Comparison of ENCODE assay signal across 21 mouse cellular contexts in genomic region chr8:70679404-70679803, GRCm38 (mm10). TPM values are rescaled to one million over a fixed set of nuclear protein-coding genes. Genes with fewer than 3 reads are reported as not detected.
A peak's percentile ranks its signal among the peaks of the same experiment; 100 is the strongest.
DNase-seq lines count a peak whose midpoint lies in the region; ATAC-seq lines count a peak whose summit lies in the region.
"Had no signal": no experiment of that assay in that cellular context is flagged by ENCODE, and none has a peak within 500 bp of the region (broad histone marks: within the 10 kb centered on the region; RNA-seq: fewer than 3 reads in every experiment).

No protein-coding gene starts in this region.

- peaks cover 23% of the 10 kb centered on the region for H3K4me1 ChIP-seq in heart, embryonic 11.5 days (ENCODE audit: control insufficient read depth, insufficient read depth, low read length)
- peaks cover 83% of the 10 kb centered on the region for H3K4me1 ChIP-seq in liver, embryonic 13.5 days (replicated peaks)

- 92% methylated on average over 4 of the region's 4 CpGs for WGBS in heart, embryonic 11.5 days (ENCODE audit: insufficient replicate concordance)
- 76% methylated on average over 4 of the region's 4 CpGs for WGBS in liver, embryonic 13.5 days (ENCODE audit: insufficient replicate concordance)

- H3K4me2 ChIP-seq in heart, embryonic 11.5 days = no peak overlapping the region
- no peak overlapping the region for H3K4me2 ChIP-seq in liver, embryonic 13.5 days
- H3K4me2 ChIP-seq: embryonic facial prominence, embryonic 13.5 days; limb, embryonic 13.5 days; midbrain, embryonic 11.5 days had no signal

- H3K4me3 ChIP-seq in heart, embryonic 11.5 days (ENCODE audit: low read depth, low read length) = no peak overlapping the region
- H3K4me3 ChIP-seq in liver, embryonic 13.5 days (replicated peaks) = no peak overlapping the region
- H3K4me3 ChIP-seq: embryonic facial prominence, embryonic 13.5 days; forebrain, embryonic 10.5 days; hindbrain, embryonic 10.5 days; limb, embryonic 13.5 days had no signal

- no peaks in the 10 kb centered on the region for H3K27me3 ChIP-seq in heart, embryonic 11.5 days (ENCODE audit: control insufficient read depth, insufficient read depth, low read length)
- peaks cover 6% of the 10 kb centered on the region; the same call in 1 of the 2 replicates for H3K27me3 ChIP-seq in liver, embryonic 13.5 days
- H3K27me3 ChIP-seq: embryonic facial prominence, embryonic 13.5 days; limb, embryonic 13.5 days had no signal

- ATAC-seq in heart, embryonic 11.5 days (replicated peaks; ENCODE audit: insufficient number of reproducible peaks, low FRiP score, low TSS enrichment) = no peak
- ATAC-seq in liver, embryonic 13.5 days (ENCODE audit: low read depth) = no peak

- no peak overlapping the region for H3K27ac ChIP-seq in heart, embryonic 11.5 days (ENCODE audit: low read depth, low read length)
- H3K27ac ChIP-seq in liver, embryonic 13.5 days = peak overlapping the region; percentile 35; the same call in 1 of the 2 replicates
- H3K27ac ChIP-seq: embryonic facial prominence, embryonic 13.5 days; forebrain, embryonic 10.5 days; limb, embryonic 13.5 days had no signal

- peaks cover 12% of the 10 kb centered on the region for H3K36me3 ChIP-seq in heart, embryonic 11.5 days (ENCODE audit: control insufficient read depth, insufficient read depth, low read length)
- H3K36me3 ChIP-seq in liver, embryonic 13.5 days = peaks cover 44% of the 10 kb centered on the region

- no peak for DNase-seq in heart, adult 18-20 months
- DNase-seq in 3134 (ENCODE audit: extremely low read depth, insufficient read length, low spot score) (peak; percentile 42), NIH3T3 (ENCODE audit: low read depth) (peak; percentile 43)
- no peak for DNase-seq in liver, embryonic 13.5 days
- no peak for DNase-seq in right cerebral cortex, postnatal 14 days
- DNase-seq in thymus, postnatal 10 days (ENCODE audit: low spot score in 2 of 2) = no peak
- no peak for DNase-seq in frontal cortex, adult 2 months (ENCODE audit: extremely low spot score in 1 of 2, low spot score in 1 of 2)
- DNase-seq: adrenal gland, postnatal 14 days; cerebellum, adult 8-10 months; gastrocnemius, postnatal 25 days; kidney, postnatal 4 days; lung, postnatal 14 days had no signal

- H3K9ac ChIP-seq in heart, embryonic 11.5 days (ENCODE audit: low read depth, low read length) = peak overlapping the region; percentile 22; the same call in 1 of the 2 replicates
- no peak overlapping the region for H3K9ac ChIP-seq in liver, embryonic 13.5 days
- H3K9ac ChIP-seq: embryonic facial prominence, embryonic 13.5 days; limb, embryonic 13.5 days had no signal

- no peaks in the 10 kb centered on the region for H3K9me3 ChIP-seq in heart, embryonic 11.5 days (replicated peaks; ENCODE audit: control insufficient read depth, low read length)
- H3K9me3 ChIP-seq in liver, embryonic 13.5 days (replicated peaks) = no peaks in the 10 kb centered on the region
- H3K9me3 ChIP-seq: embryonic facial prominence, embryonic 13.5 days; forebrain, embryonic 10.5 days; hindbrain, embryonic 10.5 days; limb, embryonic 13.5 days had no signal

RNA-seq across cellular contexts. Expression of gene Lsm4, which starts 6.4 kb away (rescaled TPM):
- 296 and 308 TPM in 2 replicates for polyA plus RNA-seq in heart, embryonic 11.5 days (2014; fragmentation: Nextera tagmentation; extraction: Ambion mirVana)
- total RNA-seq in heart, adult 18-20 months (2021) = 10 to 100 TPM; 66.7 to 73.1 TPM
- 185 and 200 TPM in 2 replicates for polyA plus RNA-seq in liver, embryonic 13.5 days (2015; fragmentation: Nextera tagmentation; extraction: Ambion mirVana)
- 113 and 128 TPM in 2 replicates for polyA plus RNA-seq in frontal cortex, adult 2 months (2012; rRNA removed)

RNA-seq across cellular contexts. Expression of gene Pgpep1, which starts 19.2 kb away (rescaled TPM):
- polyA plus RNA-seq in heart, embryonic 11.5 days (2014; fragmentation: Nextera tagmentation; extraction: Ambion mirVana) = 38.9 and 41.6 TPM in 2 replicates
- total RNA-seq in heart, adult 18-20 months (2021) = 10 to 100 TPM; 40.5 to 41.1 TPM
- polyA plus RNA-seq in liver, embryonic 13.5 days (2015; fragmentation: Nextera tagmentation; extraction: Ambion mirVana) = 17.9 and 19.5 TPM in 2 replicates
- polyA plus RNA-seq in frontal cortex, adult 2 months (2012; rRNA removed) = 17.2 and 25.8 TPM in 2 replicates

RNA-seq across cellular contexts. Expression of gene Jund, which starts 19.3 kb away (rescaled TPM):
- 97.8 and 102 TPM in 2 replicates for polyA plus RNA-seq in heart, embryonic 11.5 days (2014; fragmentation: Nextera tagmentation; extraction: Ambion mirVana)
- 100 to 1,000 TPM; 129 to 138 TPM for total RNA-seq in heart, adult 18-20 months (2021)
- 17.9 and 22.0 TPM in 2 replicates for polyA plus RNA-seq in liver, embryonic 13.5 days (2015; fragmentation: Nextera tagmentation; extraction: Ambion mirVana)
- polyA plus RNA-seq in frontal cortex, adult 2 months (2012; rRNA removed) = 226 and 228 TPM in 2 replicates

RNA-seq across cellular contexts. Expression of gene Iqcn, which starts 23.9 kb away (rescaled TPM):
- polyA plus RNA-seq in heart, embryonic 11.5 days (2014; fragmentation: Nextera tagmentation; extraction: Ambion mirVana) = not detected in 2 replicates
- under 1 TPM in 1 of 2 experiments, not detected in 1; 0.05 TPM for total RNA-seq in heart, adult 18-20 months (2021)
- polyA plus RNA-seq in liver, embryonic 13.5 days (2015; fragmentation: Nextera tagmentation; extraction: Ambion mirVana) = not detected in 2 replicates
- polyA plus RNA-seq in frontal cortex, adult 2 months (2012; rRNA removed) = 0.32 and 0.40 TPM in 2 replicates
- total RNA-seq: gastrocnemius, postnatal 25 days had no signal
- polyA plus RNA-seq: hindbrain, embryonic 10.5 days; limb, embryonic 13.5 days; neural tube, embryonic 14.5 days had no signal

RNA-seq across cellular contexts. Expression of gene Gm3336, which starts 38.9 kb away (rescaled TPM):
- not detected in 2 replicates for polyA plus RNA-seq in heart, embryonic 11.5 days (2014; fragmentation: Nextera tagmentation; extraction: Ambion mirVana)
- not detected for total RNA-seq in heart, adult 18-20 months (2021)
- 0.14 TPM in 1 of 2 replicates, not detected in the other for polyA plus RNA-seq in liver, embryonic 13.5 days (2015; fragmentation: Nextera tagmentation; extraction: Ambion mirVana)
- 0.12 TPM in 1 of 2 replicates, not detected in the other for polyA plus RNA-seq in frontal cortex, adult 2 months (2012; rRNA removed)
- total RNA-seq: gastrocnemius, postnatal 25 days; layer of hippocampus, postnatal 25 days had no signal
- polyA plus RNA-seq: cortical plate, adult 2 months; embryonic facial prominence, embryonic 13.5 days; forebrain, embryonic 10.5 days; hindbrain, embryonic 10.5 days; limb, embryonic 13.5 days; midbrain, embryonic 11.5 days; neural tube, embryonic 14.5 days had no signal

Comparison
In these comparisons a context has a peak if more than half of its experiments do, and no peak if none do; other contexts are left out.
1. DNase-seq: peak in 3134 (single experiment) and NIH3T3 (single experiment); none in heart, adult 18-20 months (0 of 2), liver, embryonic 13.5 days (single experiment), right cerebral cortex, postnatal 14 days (single experiment), thymus, postnatal 10 days (0 of 2) and frontal cortex, adult 2 months (0 of 2).